Mouse (Mus musculus) small intestine, adult 2 months (tissue): Measurements from ENCODE around the gene Phox2a.

Experiments used
- CTCF ChIP-seq: fragments of 200-500 bp; IDR thresholded peaks from 2 replicates; pipeline ENCODE4 v1.5.1; 2012; ENCODE audit warnings: low read depth, mild to moderate bottlenecking, control low read depth, inconsistent platforms, low read length, moderate library complexity, mixed read lengths; ENCODE audit not compliant: insufficient replicate concordance, insufficient read length; ENCODE audit errors: extremely low read depth
- POLR2A ChIP-seq: fragments of 200-500 bp; IDR thresholded peaks from 2 replicates; pipeline ENCODE4 v1.6.1; 2012; ENCODE audit warnings: low read depth, mild to moderate bottlenecking, control low read depth, inconsistent platforms, low read length, moderate library complexity

- no peak for TF ChIP-seq CTCF
- TF ChIP-seq POLR2A, result no peak
Measured at GRCm38 (mm10) chr7:101770051-101770450, 48.1 kb upstream of the Phox2a start.
